Mouse (Mus musculus): ENCODE data around the gene Rps15a. TPM values are rescaled to one million over a fixed set of nuclear protein-coding genes. Genes with fewer than 3 reads are reported as not detected.

Rps15a gene
- polyA plus RNA-seq (2021; fragmentation: Nextera tagmentation): 1,634 and 1,856 TPM in 2 replicates
- long read RNA-seq, experiment 1, full-length matches to known transcripts: 692 of 711 reads
- long read RNA-seq, experiment 1, partial matches to known transcripts: 5 of 711 reads
- long read RNA-seq, experiment 1, other reads (novel, unspliced or antisense): 14 of 711 reads
- long read RNA-seq, experiment 2, full-length matches to known transcripts: 71 of 82 reads
- long read RNA-seq, experiment 2, partial matches to known transcripts: 1 of 82 reads
- long read RNA-seq, experiment 2, other reads (novel, unspliced or antisense): 10 of 82 reads

GRCm38 (mm10) chr7:118115877-118116568, at the start of gene Rps15a:
TSS of gene Rps15a (minus strand) at chr7:118116188.

GRCm38 (mm10) chr7:118129430-118130041, 13.5 kb upstream of the Rps15a start, which contains the start of gene Arl6ip1:
TSS of gene Arl6ip1 (minus strand) at chr7:118129662.

Other genes with a start within 250 kb of the Rps15a start
- 289 and 542 TPM in 2 replicates for gene Arl6ip1, start 13.5 kb upstream of the Rps15a start, polyA plus RNA-seq (2021; fragmentation: Nextera tagmentation)
- gene Smg1, start 127.5 kb upstream of the Rps15a start, polyA plus RNA-seq (2021; fragmentation: Nextera tagmentation): 6.8 and 7.7 TPM in 2 replicates

Measured in layer of hippocampus, adult 6 months (tissue).